11 mouse cellular contexts compared by ENCODE assay signal in genomic region chr4:130572545-130572944, GRCm38 (mm10). TPM values are rescaled to one million over a fixed set of nuclear protein-coding genes. Genes with fewer than 3 reads are reported as not detected.
DNase-seq lines count a peak whose midpoint lies in the region; ATAC-seq and TF ChIP-seq lines count a peak whose summit lies in the region.
"Had no signal": no experiment of that assay in that cellular context is flagged by ENCODE, and none has a peak within 500 bp of the region (broad histone marks: within the 10 kb centered on the region; RNA-seq: fewer than 3 reads in every experiment).

No protein-coding gene starts in this region.

- no peaks in the 10 kb centered on the region for H3K9me3 ChIP-seq in heart, embryonic 13.5 days
- no peaks in the 10 kb centered on the region for H3K9me3 ChIP-seq in ES-E14 (ENCODE audit: control insufficient read depth, insufficient read depth, low read depth, low read length)
- H3K9me3 ChIP-seq in forebrain, embryonic 13.5 days (replicated peaks): no peaks in the 10 kb centered on the region
- H3K9me3 ChIP-seq in limb, embryonic 15.5 days: no peaks in the 10 kb centered on the region

- no peak for ATAC-seq in heart, embryonic 13.5 days (ENCODE audit: extremely low read depth, insufficient number of reproducible peaks, low FRiP score, low TSS enrichment)
- ATAC-seq in forebrain, embryonic 13.5 days: no peak
- no peak for ATAC-seq in limb, embryonic 15.5 days (ENCODE audit: insufficient number of reproducible peaks, low FRiP score, low TSS enrichment, low read depth)

- peaks cover 29% of the 10 kb centered on the region for H3K4me1 ChIP-seq in heart, embryonic 13.5 days
- H3K4me1 ChIP-seq in ES-E14 (ENCODE audit: control insufficient read depth in 2 of 2, insufficient read depth in 2 of 2, low read length in 2 of 2, poor library complexity in 1 of 2): peaks cover 0 to 15% of the 10 kb centered on the region in 2 experiments; a peak in 2 of 4 replicates
- peaks cover 59% of the 10 kb centered on the region for H3K4me1 ChIP-seq in forebrain, embryonic 13.5 days
- H3K4me1 ChIP-seq in limb, embryonic 15.5 days: peaks cover 23% of the 10 kb centered on the region
- H3K4me1 ChIP-seq in lung, adult 2 months (ENCODE audit: control insufficient read depth, insufficient read depth, low read length): no peaks in the 10 kb centered on the region

- H3K27me3 ChIP-seq in heart, embryonic 13.5 days (replicated peaks): peaks cover 26% of the 10 kb centered on the region
- 0 out of 2 replicates have a peak, but pooled peaks cover 3% of the 10 kb centered on the region for H3K27me3 ChIP-seq in forebrain, embryonic 13.5 days
- H3K27me3 ChIP-seq in limb, embryonic 15.5 days: no peaks in the 10 kb centered on the region; the same call in 1 of the 2 replicates

- TF ChIP-seq POLR2A in lung, adult 2 months (IDR thresholded peaks at IDR 0.05; ENCODE audit: borderline replicate concordance, extremely low read depth, low read depth, low read length): no peak

- in situ Hi-C loops in ES-E14 (cut with MboI; ENCODE audit: low sequenced_read_pairs in 2 of 2, unreplicated experiment in 2 of 2): no loop called here

- H3K4me2 ChIP-seq in heart, embryonic 13.5 days: peak overlapping the region; percentile 100
- peak overlapping the region; percentile 80 for H3K4me2 ChIP-seq in forebrain, embryonic 13.5 days
- peak overlapping the region; percentile 99 for H3K4me2 ChIP-seq in limb, embryonic 15.5 days

- no peak for DNase-seq in heart, adult 18-20 months
- no peak for DNase-seq in ES-E14 (ENCODE audit: low read depth, low spot score)
- DNase-seq in layer of hippocampus, postnatal 10 days (ENCODE audit: low spot score in 2 of 2): no peak
- DNase-seq in right cerebral cortex, postnatal 10 days (ENCODE audit: low spot score in 2 of 2): no peak
- DNase-seq in lung, adult 2 months: no peak
- DNase-seq: adrenal gland, postnatal 10 days; kidney, adult 8-10 months; lung, postnatal 4 days had no signal

- H3K27ac ChIP-seq in heart, embryonic 13.5 days (replicated peaks): no peak overlapping the region
- H3K27ac ChIP-seq in ES-E14 (ENCODE audit: insufficient read depth, low read depth, low read length, poor library complexity, severe bottlenecking): no peak overlapping the region
- peak overlapping the region; percentile 77 for H3K27ac ChIP-seq in forebrain, embryonic 13.5 days
- no peak overlapping the region for H3K27ac ChIP-seq in limb, embryonic 15.5 days

- WGBS in heart, embryonic 13.5 days: 49% methylated on average over 10 of the region's 10 CpGs
- 30% methylated on average over 10 of the region's 10 CpGs for WGBS in forebrain, embryonic 13.5 days
- 29% methylated on average over 10 of the region's 10 CpGs for WGBS in limb, embryonic 15.5 days
- WGBS in lung, adult 2 months: 23% methylated on average over 10 of the region's 10 CpGs

- no peak overlapping the region; the same call in 1 of the 2 replicates for H3K9ac ChIP-seq in heart, embryonic 13.5 days
- H3K9ac ChIP-seq in ES-E14 (ENCODE audit: insufficient read depth, low read depth, low read length, poor library complexity, severe bottlenecking): no peak overlapping the region
- H3K9ac ChIP-seq in forebrain, embryonic 13.5 days: peak overlapping the region; percentile 92
- no peak overlapping the region for H3K9ac ChIP-seq in limb, embryonic 15.5 days

- H3K4me3 ChIP-seq in heart, embryonic 13.5 days: peak overlapping the region; percentile 78
- H3K4me3 ChIP-seq in ES-E14 (ENCODE audit: insufficient read depth in 1 of 2, low read depth in 1 of 2, low read length in 2 of 2, poor library complexity in 1 of 2, severe bottlenecking in 1 of 2): peak overlapping the region; percentile 82 to 98; a peak in 1 of 4 replicates
- H3K4me3 ChIP-seq in forebrain, embryonic 13.5 days: peak overlapping the region; percentile 74
- peak overlapping the region; percentile 74 for H3K4me3 ChIP-seq in limb, embryonic 15.5 days
- H3K4me3 ChIP-seq in lung, adult 2 months (replicated peaks; ENCODE audit: extremely low read depth, low read depth, low read length): no peak overlapping the region

- H3K36me3 ChIP-seq in heart, embryonic 13.5 days: no peaks in the 10 kb centered on the region
- H3K36me3 ChIP-seq in ES-E14 (ENCODE audit: control insufficient read depth, insufficient read depth, low read length, poor library complexity, severe bottlenecking): no peaks in the 10 kb centered on the region
- H3K36me3 ChIP-seq in forebrain, embryonic 13.5 days (ENCODE audit: poor library complexity, severe bottlenecking): no peaks in the 10 kb centered on the region
- no peaks in the 10 kb centered on the region for H3K36me3 ChIP-seq in limb, embryonic 15.5 days

- no peak for TF ChIP-seq CTCF in lung, adult 2 months (IDR thresholded peaks at IDR 0.05; ENCODE audit: insufficient read depth, low read length)

TF ChIP-seq in ES-E14, 5 proteins besides CTCF, POLR2A, EP300 and RAD21:
- TF ChIP-seq MAFK (IDR thresholded peaks at IDR 0.05; ENCODE audit: insufficient read depth, low read depth, low read length): no peak
- TF ChIP-seq CHD2 (IDR thresholded peaks at IDR 0.05; ENCODE audit: low read depth, low read length): no peak
- no peak for TF ChIP-seq ZNF384 (IDR thresholded peaks at IDR 0.05; ENCODE audit: low read depth, low read length)
- TF ChIP-seq ZC3H11A (IDR thresholded peaks at IDR 0.05; ENCODE audit: borderline replicate concordance, low read depth, low read length): no peak
- no peak for TF ChIP-seq HCFC1 (IDR thresholded peaks at IDR 0.05; ENCODE audit: borderline replicate concordance, insufficient read depth, low read length)
TF ChIP-seq in ES-E14: peak in this region for 0.

RNA-seq across cellular contexts. Expression of gene Nkain1, which starts 1.4 kb away (rescaled TPM):
- polyA plus RNA-seq in heart, embryonic 13.5 days (2015; fragmentation: Nextera tagmentation; extraction: Ambion mirVana): 0.37 and 0.72 TPM in 2 replicates
- total RNA-seq in heart, adult 18-20 months (2021): 1 to 10 TPM; 6.6 to 9.9 TPM
- 19.6 and 20.1 TPM in 2 replicates for total RNA-seq in ES-E14 (2012; rRNA removed)
- 4.9 and 5.4 TPM in 2 replicates for polyA plus RNA-seq in forebrain, embryonic 13.5 days (2015; fragmentation: Nextera tagmentation; extraction: Ambion mirVana)
- 0.79 and 0.97 TPM in 2 replicates for polyA plus RNA-seq in limb, embryonic 15.5 days (2015; fragmentation: Nextera tagmentation; extraction: Ambion mirVana)
- 10 to 100 TPM; 64.8 to 68.8 TPM for total RNA-seq in layer of hippocampus, postnatal 10 days (2021)
- 12.1 and 14.8 TPM in 2 replicates for polyA plus RNA-seq in lung, adult 2 months (2012; rRNA removed)
